Mouse (Mus musculus) hindbrain, embryonic 14.5 days (tissue): ENCODE data around the gene Slc38a2. TPM values are rescaled to one million over a fixed set of nuclear protein-coding genes. Genes with fewer than 3 reads are reported as not detected.
A peak's percentile ranks its signal among the peaks of the same experiment; 100 is the strongest.

Experiments used
- ATAC-seq: fragments of 200-750 bp; cut with Nextera tagmentation; 2 replicates; pipeline ENCODE4 v1.8.0; 2017; ENCODE audit warnings: moderate number of reproducible peaks, mild to moderate bottlenecking, moderate TSS enrichment, moderate library complexity; ENCODE audit not compliant: low FRiP score
- DNase-seq: peaks from one replicate; pipeline ENCODE4 v3.0.0-alpha.2; 2015; ENCODE audit warnings: low spot score
- H3K27ac ChIP-seq: fragments of 300-500 bp; sonication (generic); 2 replicates; pipeline ENCODE4 v1.5.1; 2014; ENCODE audit warnings: mild to moderate bottlenecking, moderate library complexity
- H3K27me3 ChIP-seq: fragments of 300-500 bp; sonication (generic); 2 replicates; pipeline ENCODE4 v1.6.1; 2014; ENCODE audit warnings: mild to moderate bottlenecking, low read length, mixed read lengths; ENCODE audit not compliant: control insufficient read depth, insufficient read depth
- H3K36me3 ChIP-seq: fragments of 300-500 bp; sonication (generic); replicated peaks from 2 replicates; pipeline ENCODE4 v1.6.1; 2014; ENCODE audit not compliant: control insufficient read depth, insufficient read depth
- H3K4me1 ChIP-seq: fragments of 300-500 bp; sonication (generic); replicated peaks from 2 replicates; pipeline ENCODE4 v1.6.1; 2014; ENCODE audit warnings: antibody characterized with exemption, low read length, mixed read lengths; ENCODE audit not compliant: control insufficient read depth, insufficient read depth
- H3K4me2 ChIP-seq: fragments of 300-500 bp; sonication (generic); replicated peaks from 2 replicates; pipeline ENCODE4 v1.6.1; 2014; ENCODE audit warnings: mild to moderate bottlenecking, moderate library complexity
- H3K4me3 ChIP-seq: fragments of 300-500 bp; sonication (generic); replicated peaks from 2 replicates; pipeline ENCODE4 v1.5.1; 2014; ENCODE audit warnings: mild to moderate bottlenecking, low read length
- H3K9ac ChIP-seq: fragments of 300-500 bp; sonication (generic); 2 replicates; pipeline ENCODE4 v1.6.1; 2014
- H3K9me3 ChIP-seq: fragments of 300-500 bp; sonication (generic); 2 replicates; pipeline ENCODE4 v1.6.1; 2016; ENCODE audit warnings: low read length; ENCODE audit not compliant: control insufficient read depth
- WGBS: fragments of 180-500 bp; shearing (Covaris S2); extraction: QIAGEN DNeasy Blood & Tissue Kit; methylation state at CpG from one replicate; pipeline ENCODE4 v1.1.7; 2014; 5-methylcytosine and 5-hydroxymethylcytosine counted together
- polyA plus RNA-seq: library from polyadenylated mRNA; unstranded; fragments of >200 nt; fragmentation: Nextera tagmentation; extraction: Ambion mirVana; gene quantifications from 2 replicates; pipeline ENCODE4 v1.2.1, GENCODE M21; 2014

Slc38a2 gene
- polyA plus RNA-seq, 1 experiment from 2014 or later, result 125 TPM

- DNase-seq, result peak; percentile 58
- under 1% methylated on average over 31 of the region's 31 CpGs for WGBS
- Histone ChIP-seq H3K27ac (peak overlapping the region; percentile 100), H3K36me3 (no peaks in the 10 kb centered on the region), H3K9me3 (no peaks in the 10 kb centered on the region), H3K27me3 (no peaks in the 10 kb centered on the region), H3K4me3 (peak overlapping the region; percentile 90), H3K4me2 (peak overlapping the region; percentile 75), H3K4me1 (peaks cover 38% of the 10 kb centered on the region), H3K9ac (peak overlapping the region; percentile 100)
- 0 out of 2 replicates have a peak, but pooled peaks have one; percentile 5 for ATAC-seq
Observed at GRCm38 (mm10) chr15:96641821-96642435, 57.6 kb downstream of the Slc38a2 start.

DNA sequence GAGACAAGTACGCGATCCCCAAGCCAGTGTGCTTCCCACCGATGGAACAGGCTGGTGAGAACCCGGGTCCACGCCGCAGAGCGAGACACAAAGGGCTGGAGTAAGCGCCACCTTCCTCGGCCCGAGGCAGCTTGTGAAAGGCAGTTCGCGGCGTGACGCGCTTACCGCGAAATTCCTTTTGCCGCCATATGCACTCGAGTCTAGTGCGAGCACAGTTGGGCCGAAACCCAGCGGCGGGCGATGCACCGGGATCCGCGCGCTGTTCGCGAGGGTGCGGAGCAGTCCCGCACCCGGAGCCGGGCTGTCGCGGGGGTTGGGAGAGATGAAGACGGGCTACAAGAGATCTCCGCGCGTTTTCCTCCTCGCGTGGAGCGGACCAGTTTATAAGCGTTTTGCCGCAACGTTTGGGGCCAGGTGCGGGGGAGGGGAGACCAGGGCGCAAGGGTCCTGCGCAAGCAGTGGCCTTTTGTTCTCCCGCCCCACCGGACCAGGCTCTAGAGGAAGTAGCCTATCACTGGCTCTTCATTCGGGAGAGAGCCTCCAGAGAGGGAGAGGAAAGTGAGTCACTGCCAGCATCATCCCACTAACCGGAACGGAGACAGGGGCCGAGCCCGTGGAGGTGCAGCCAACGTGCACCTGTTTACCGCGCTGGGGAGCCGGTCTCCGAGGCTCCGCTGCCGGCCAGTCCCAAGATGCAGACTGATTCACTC is 58.3 kb downstream of the Slc38a2 start:
- Histone ChIP-seq H3K9me3 (no peaks in the 10 kb centered on the region; the same call in 1 of the 2 replicates), H3K27me3 (no peaks in the 10 kb centered on the region), H3K27ac (peak overlapping the region; percentile 100), H3K36me3 (0 out of 2 replicates have a peak, but pooled peaks cover 3% of the 10 kb centered on the region), H3K9ac (peak overlapping the region; percentile 100), H3K4me2 (peak overlapping the region; percentile 75), H3K4me1 (peaks cover 38% of the 10 kb centered on the region), H3K4me3 (peak overlapping the region; percentile 90)
- DNase-seq, result peak; percentile 70
- under 1% methylated on average over 63 of the region's 63 CpGs for WGBS
- peak; percentile 67 for ATAC-seq

DNA sequence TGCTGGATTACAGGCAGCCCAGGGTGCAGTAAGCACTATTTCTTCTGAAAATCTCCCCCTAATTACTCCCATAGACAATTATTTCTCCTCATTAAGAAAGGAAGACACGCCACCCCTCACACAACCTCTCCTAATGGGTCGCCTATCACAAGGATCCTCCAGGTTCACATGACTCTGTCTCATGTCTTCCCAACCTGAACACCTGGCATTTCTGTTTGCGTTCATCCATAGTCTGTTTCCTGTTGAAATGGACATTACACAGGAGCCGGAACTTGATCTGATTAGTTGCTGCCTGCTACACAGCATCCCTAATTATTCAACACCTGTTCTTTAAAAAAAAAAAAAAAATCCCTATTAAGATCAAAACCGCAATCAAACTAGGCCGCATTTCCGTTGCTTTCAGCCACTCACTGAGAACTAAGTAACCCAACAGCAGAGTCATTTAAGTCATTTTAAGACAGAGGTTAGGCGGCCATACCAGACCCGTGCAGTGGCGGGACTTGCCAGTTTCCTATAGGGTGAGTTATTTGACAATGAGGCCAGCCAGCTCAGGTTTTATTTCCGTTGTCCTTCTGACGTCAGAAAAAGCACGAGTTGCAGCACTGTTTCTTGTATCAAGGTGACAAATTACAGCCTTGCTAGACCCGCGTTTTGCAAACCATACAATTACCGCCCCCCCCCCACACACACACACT is 59.1 kb downstream of the Slc38a2 start:
- no peaks in the 10 kb centered on the region for H3K27me3 ChIP-seq
- no peaks in the 10 kb centered on the region; the same call in 1 of the 2 replicates for H3K9me3 ChIP-seq
- WGBS, result 4% methylated on average over 16 of the region's 16 CpGs
- peak overlapping the region; percentile 90 for H3K4me3 ChIP-seq
- ATAC-seq (no peak), DNase-seq (peak; percentile 67)
- peak overlapping the region; percentile 100 for H3K27ac ChIP-seq
- peak overlapping the region; percentile 75 for H3K4me2 ChIP-seq
- H3K4me1 ChIP-seq, result peaks cover 38% of the 10 kb centered on the region
- H3K36me3 ChIP-seq, result peaks cover 11% of the 10 kb centered on the region
- peak overlapping the region; percentile 100 for H3K9ac ChIP-seq

GRCm38 (mm10) chr15:96639630-96640029 is 59.9 kb downstream of the Slc38a2 start:
- 53% methylated on average over 8 of the region's 8 CpGs for WGBS

GRCm38 (mm10) chr15:96638656-96639055 is 60.9 kb downstream of the Slc38a2 start:
- no peak for DNase-seq
- peak overlapping the region; percentile 75 for H3K4me2 ChIP-seq

More at GRCm38 (mm10) chr15:96639630-96640029, 59.9 kb downstream of the Slc38a2 start:
- no peaks in the 10 kb centered on the region for H3K27me3 ChIP-seq
- DNase-seq (no peak), ATAC-seq (no peak)
- H3K9me3 ChIP-seq, result no peaks in the 10 kb centered on the region; the same call in 1 of the 2 replicates
- H3K27ac ChIP-seq, result peak overlapping the region; percentile 100; the same call in 1 of the 2 replicates
- H3K36me3 ChIP-seq, result peaks cover 11% of the 10 kb centered on the region
- H3K9ac ChIP-seq, result peak overlapping the region; percentile 100
- peak overlapping the region; percentile 75 for H3K4me2 ChIP-seq
- H3K4me1 ChIP-seq, result peaks cover 38% of the 10 kb centered on the region
- peak overlapping the region; percentile 90 for H3K4me3 ChIP-seq

DNA sequence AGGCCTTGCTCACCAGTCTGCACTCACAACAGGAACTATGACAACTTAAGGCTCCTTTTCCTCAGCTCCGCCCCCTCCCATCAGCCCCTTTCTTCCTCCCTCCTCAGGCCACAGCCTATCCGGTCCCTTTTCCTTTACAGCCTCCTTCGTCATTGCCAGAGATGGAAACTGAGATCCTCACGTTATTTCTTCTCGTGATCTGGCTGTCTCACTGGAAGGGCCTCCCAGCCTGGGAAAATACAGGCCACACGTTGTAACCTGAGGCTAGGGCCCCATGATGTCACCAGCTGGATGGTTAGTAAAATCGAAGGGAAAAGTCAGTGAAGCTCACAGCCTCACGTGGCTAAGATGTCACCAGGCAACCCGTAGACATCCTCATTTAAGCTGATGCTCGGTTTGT is 61.4 kb downstream of the Slc38a2 start:
- Histone ChIP-seq H3K4me1 (peaks cover 31% of the 10 kb centered on the region), H3K4me2 (peak overlapping the region; percentile 75), H3K9ac (no peak overlapping the region), H3K36me3 (peaks cover 11% of the 10 kb centered on the region), H3K27ac (no peak overlapping the region), H3K27me3 (no peaks in the 10 kb centered on the region), H3K4me3 (no peak overlapping the region), H3K9me3 (no peaks in the 10 kb centered on the region; the same call in 1 of the 2 replicates)
- 66% methylated on average over 10 of the region's 10 CpGs for WGBS
- DNase-seq (no peak), ATAC-seq (no peak)

More at GRCm38 (mm10) chr15:96638656-96639055, 60.9 kb downstream of the Slc38a2 start:
- WGBS, result 77% methylated on average over 2 of the region's 2 CpGs
- H3K27me3 ChIP-seq, result no peaks in the 10 kb centered on the region
- peaks cover 36% of the 10 kb centered on the region for H3K4me1 ChIP-seq
- H3K4me3 ChIP-seq, result peak overlapping the region; percentile 90; the same call in 1 of the 2 replicates
- no peak overlapping the region for H3K9ac ChIP-seq
- no peak for ATAC-seq
- H3K9me3 ChIP-seq, result no peaks in the 10 kb centered on the region; the same call in 1 of the 2 replicates
- H3K27ac ChIP-seq, result no peak overlapping the region
- peaks cover 11% of the 10 kb centered on the region for H3K36me3 ChIP-seq

Other genes with a start within 250 kb of the Slc38a2 start
- 47.5 and 49.6 TPM in 2 replicates for gene Scaf11, start 238.9 kb downstream of the Slc38a2 start, polyA plus RNA-seq
- 133 and 144 TPM in 2 replicates for gene Slc38a1, start 56.8 kb downstream of the Slc38a2 start, polyA plus RNA-seq